Mouse (Mus musculus): ENCODE measurements at regions not wholly inside any gene's neighbourhood (a gene's known extent, or its start where the extent isn't known, plus 50 kb on each side); places are given as distances from the start of the nearest gene placed in this dataset.

- Histone ChIP-seq H3K27me3 (ENCODE audit: control insufficient read depth, insufficient read depth, low read length) (no peaks in the 10 kb centered on the region), H3K36me3 (replicated peaks; ENCODE audit: control insufficient read depth, insufficient read depth, low read depth) (no peaks in the 10 kb centered on the region), H3K27ac (no peak overlapping the region), H3K4me3 (ENCODE audit: insufficient read depth in 1 of 2, low read depth in 2 of 2, low read length in 2 of 2) (no peak overlapping the region), H3K9me3 (ENCODE audit: control insufficient read depth, low read length) (no peaks in the 10 kb centered on the region), H3K4me2 (ENCODE audit: low read depth) (no peak overlapping the region), H3K9ac (replicated peaks) (no peak overlapping the region), H3K4me1 (replicated peaks; ENCODE audit: control insufficient read depth in 2 of 2, insufficient read depth in 2 of 2, low read length in 1 of 2) (peaks cover 0 to 2% of the 10 kb centered on the region in 2 experiments; a peak in 1 of 4 replicates)
- TF ChIP-seq EP300 (IDR thresholded peaks at IDR 0.05; ENCODE audit: low read depth) (no peak), CTCF (IDR thresholded peaks at IDR 0.05; ENCODE audit: low read depth) (no peak)
- ATAC-seq (ENCODE audit: insufficient read depth), result no peak
- 46% methylated on average over 4 of the region's 4 CpGs for WGBS (ENCODE audit: insufficient replicate concordance)
- no peak for DNase-seq (ENCODE audit: low read depth in 3 of 3, low spot score in 3 of 3)
Observed at GRCm38 (mm10) chrX:11415662-11416061, 88.0 kb downstream of the H2al1j start.

- TF ChIP-seq EP300 (IDR thresholded peaks at IDR 0.05; ENCODE audit: low read depth), result no peak
- no peak for TF ChIP-seq CTCF (IDR thresholded peaks at IDR 0.05; ENCODE audit: low read depth)
- no peak for ATAC-seq (ENCODE audit: insufficient read depth)
- Histone ChIP-seq H3K4me2 (ENCODE audit: low read depth) (no peak overlapping the region), H3K9ac (replicated peaks) (no peak overlapping the region), H3K36me3 (replicated peaks; ENCODE audit: control insufficient read depth, insufficient read depth, low read depth) (no peaks in the 10 kb centered on the region), H3K27ac (no peak overlapping the region), H3K4me3 (ENCODE audit: insufficient read depth in 1 of 2, low read depth in 2 of 2, low read length in 2 of 2) (no peak overlapping the region), H3K9me3 (ENCODE audit: control insufficient read depth, low read length) (no peaks in the 10 kb centered on the region), H3K4me1 (replicated peaks; ENCODE audit: control insufficient read depth in 2 of 2, insufficient read depth in 2 of 2, low read length in 1 of 2) (peaks cover 0 to 2% of the 10 kb centered on the region in 2 experiments; a peak in 1 of 4 replicates), H3K27me3 (ENCODE audit: control insufficient read depth, insufficient read depth, low read length) (no peaks in the 10 kb centered on the region)
- no peak for DNase-seq (ENCODE audit: low read depth in 3 of 3, low spot score in 3 of 3)
- 61% methylated on average over 3 of the region's 3 CpGs for WGBS (ENCODE audit: insufficient replicate concordance)
Observed at GRCm38 (mm10) chrX:11416510-11416909, 88.9 kb downstream of the H2al1j start.

- TF ChIP-seq CTCF (IDR thresholded peaks at IDR 0.05; ENCODE audit: low read depth), result no peak
- TF ChIP-seq EP300 (IDR thresholded peaks at IDR 0.05; ENCODE audit: low read depth), result no peak
- no peak for DNase-seq (ENCODE audit: low read depth in 3 of 3, low spot score in 3 of 3)
- WGBS (ENCODE audit: insufficient replicate concordance), result 35% methylated on average over 4 of the region's 4 CpGs
Observed at GRCm38 (mm10) chrX:11417861-11418260, 90.2 kb downstream of the H2al1j start.

GRCm38 (mm10) chrX:11418261-11418660 is 90.6 kb downstream of the H2al1j start:
- no peak for DNase-seq (ENCODE audit: low read depth in 3 of 3, low spot score in 3 of 3)
- Histone ChIP-seq H3K27ac (no peak overlapping the region), H3K4me3 (ENCODE audit: insufficient read depth in 1 of 2, low read depth in 2 of 2, low read length in 2 of 2) (no peak overlapping the region), H3K4me1 (replicated peaks; ENCODE audit: control insufficient read depth in 2 of 2, insufficient read depth in 2 of 2, low read length in 1 of 2) (peaks cover 0 to 2% of the 10 kb centered on the region in 2 experiments; a peak in 1 of 4 replicates), H3K27me3 (ENCODE audit: control insufficient read depth, insufficient read depth, low read length) (no peaks in the 10 kb centered on the region), H3K9me3 (ENCODE audit: control insufficient read depth, low read length) (no peaks in the 10 kb centered on the region), H3K36me3 (replicated peaks; ENCODE audit: control insufficient read depth, insufficient read depth, low read depth) (no peaks in the 10 kb centered on the region), H3K9ac (replicated peaks) (no peak overlapping the region), H3K4me2 (ENCODE audit: low read depth) (no peak overlapping the region)
- ATAC-seq (ENCODE audit: insufficient read depth), result no peak
- WGBS (ENCODE audit: insufficient replicate concordance), result 64% methylated on average over 10 of the region's 10 CpGs
- TF ChIP-seq EP300 (IDR thresholded peaks at IDR 0.05; ENCODE audit: low read depth) (no peak), CTCF (IDR thresholded peaks at IDR 0.05; ENCODE audit: low read depth) (no peak)

More at GRCm38 (mm10) chrX:11417861-11418260, 90.2 kb downstream of the H2al1j start:
- Histone ChIP-seq H3K27me3 (ENCODE audit: control insufficient read depth, insufficient read depth, low read length) (no peaks in the 10 kb centered on the region), H3K4me1 (replicated peaks; ENCODE audit: control insufficient read depth in 2 of 2, insufficient read depth in 2 of 2, low read length in 1 of 2) (peaks cover 0 to 2% of the 10 kb centered on the region in 2 experiments; a peak in 1 of 4 replicates), H3K9me3 (ENCODE audit: control insufficient read depth, low read length) (no peaks in the 10 kb centered on the region), H3K4me2 (ENCODE audit: low read depth) (no peak overlapping the region), H3K9ac (replicated peaks) (no peak overlapping the region), H3K36me3 (replicated peaks; ENCODE audit: control insufficient read depth, insufficient read depth, low read depth) (no peaks in the 10 kb centered on the region), H3K4me3 (ENCODE audit: insufficient read depth in 1 of 2, low read depth in 2 of 2, low read length in 2 of 2) (no peak overlapping the region), H3K27ac (no peak overlapping the region)
- no peak for ATAC-seq (ENCODE audit: insufficient read depth)

- TF ChIP-seq EP300 (IDR thresholded peaks at IDR 0.05; ENCODE audit: low read depth) (no peak), CTCF (IDR thresholded peaks at IDR 0.05; ENCODE audit: low read depth) (no peak)
- Histone ChIP-seq H3K27me3 (ENCODE audit: control insufficient read depth, insufficient read depth, low read length) (no peaks in the 10 kb centered on the region), H3K36me3 (replicated peaks; ENCODE audit: control insufficient read depth, insufficient read depth, low read depth) (no peaks in the 10 kb centered on the region), H3K9me3 (ENCODE audit: control insufficient read depth, low read length) (no peaks in the 10 kb centered on the region), H3K4me1 (replicated peaks; ENCODE audit: control insufficient read depth in 2 of 2, insufficient read depth in 2 of 2, low read length in 1 of 2) (peaks cover 0 to 2% of the 10 kb centered on the region in 2 experiments; a peak in 1 of 4 replicates), H3K9ac (replicated peaks) (no peak overlapping the region), H3K27ac (no peak overlapping the region), H3K4me3 (ENCODE audit: insufficient read depth in 1 of 2, low read depth in 2 of 2, low read length in 2 of 2) (no peak overlapping the region), H3K4me2 (ENCODE audit: low read depth) (no peak overlapping the region)
- no peak for DNase-seq (ENCODE audit: low read depth in 3 of 3, low spot score in 3 of 3)
- ATAC-seq (ENCODE audit: insufficient read depth), result no peak
- 22% methylated on average over 4 of the region's 5 CpGs for WGBS (ENCODE audit: insufficient replicate concordance)
Observed at GRCm38 (mm10) chrX:11419162-11419631, 91.6 kb downstream of the H2al1j start.

Measured in liver, embryonic 14.5 days (tissue).